Mouse (Mus musculus): ENCODE data around the gene 4930430A15Rik.

The 4930430A15Rik gene

GRCm38 (mm10) chr2:111229502-111229901 lies at the start of gene 4930430A15Rik:
4930430A15Rik (minus strand) TSS chr2:111229602.
- no peak for DNase-seq (ENCODE audit: low spot score in 2 of 2)

- no peak for DNase-seq (ENCODE audit: low spot score in 2 of 2)
Observed at GRCm38 (mm10) chr2:111274006-111274405, 44.6 kb upstream of the 4930430A15Rik start, which contains the start of gene Olfr1277. Olfr1277 (minus strand) TSS chr2:111274106.

- no peak for DNase-seq (ENCODE audit: low spot score in 2 of 2)
Observed at GRCm38 (mm10) chr2:111254216-111254615, 24.8 kb upstream of the 4930430A15Rik start, which contains the start of gene Olfr1276. Olfr1276 (plus strand) TSS chr2:111254516.

- no peak for DNase-seq (ENCODE audit: low spot score in 2 of 2)
Observed at GRCm38 (mm10) chr2:111235186-111235585, 5.8 kb upstream of the 4930430A15Rik start, which contains the start of gene Olfr1275. Olfr1275 (minus strand) TSS chr2:111235286.

GRCm38 (mm10) chr2:111182068-111182467 lies 47.3 kb downstream of the 4930430A15Rik start:
- no peak for DNase-seq (ENCODE audit: low spot score in 2 of 2)

GRCm38 (mm10) chr2:111152836-111153235 lies 76.6 kb downstream of the 4930430A15Rik start, which contains the start of gene Gm15130:
Gm15130 (minus strand) TSS chr2:111152936.
- no peak for DNase-seq (ENCODE audit: low spot score in 2 of 2)

GRCm38 (mm10) chr2:111135739-111136138 lies 93.7 kb downstream of the 4930430A15Rik start:
- DNase-seq (ENCODE audit: low spot score in 2 of 2) = no peak
